Mouse (Mus musculus) heart, embryonic 16.5 days (tissue): ENCODE data around the gene Ptch1. TPM values are rescaled to one million over a fixed set of nuclear protein-coding genes. Genes with fewer than 3 reads are reported as not detected.

Experiments used
- ATAC-seq: fragments of 200-750 bp; cut with Nextera tagmentation; replicated peaks from 2 replicates; pipeline ENCODE4 v1.8.0; 2017; ENCODE audit warnings: moderate number of reproducible peaks; ENCODE audit not compliant: insufficient read depth, low FRiP score; ENCODE audit errors: extremely low read depth
- H3K27ac ChIP-seq: fragments of 300-500 bp; sonication (generic); 2 replicates; pipeline ENCODE4 v1.5.1; 2014; ENCODE audit warnings: mild to moderate bottlenecking, low read length, control low read depth, moderate library complexity
- H3K27me3 ChIP-seq: fragments of 300-500 bp; sonication (generic); 2 replicates; pipeline ENCODE4 v1.6.1; 2014; ENCODE audit warnings: low read length, mixed read lengths; ENCODE audit not compliant: control insufficient read depth, insufficient read depth
- H3K36me3 ChIP-seq: fragments of 300-500 bp; sonication (generic); 2 replicates; pipeline ENCODE4 v1.6.1; 2014; ENCODE audit not compliant: control insufficient read depth, insufficient read depth
- H3K4me1 ChIP-seq: fragments of 300-500 bp; sonication (generic); 2 replicates; pipeline ENCODE4 v1.6.1; 2014; ENCODE audit warnings: low read length, mixed read lengths; ENCODE audit not compliant: control insufficient read depth, insufficient read depth
- H3K4me2 ChIP-seq: fragments of 300-500 bp; sonication (generic); 2 replicates; pipeline ENCODE4 v1.6.1; 2014; ENCODE audit warnings: low read depth, mild to moderate bottlenecking, control low read depth, low read length
- H3K4me3 ChIP-seq: fragments of 300-500 bp; sonication (generic); 2 replicates; pipeline ENCODE4 v1.5.1; 2014; ENCODE audit warnings: mild to moderate bottlenecking, control low read depth, low read length
- H3K9ac ChIP-seq: fragments of 300-500 bp; sonication (generic); 2 replicates; pipeline ENCODE4 v1.6.1; 2014; ENCODE audit warnings: low read length, control low read depth
- H3K9me3 ChIP-seq: fragments of 300-500 bp; sonication (generic); replicated peaks from 2 replicates; pipeline ENCODE4 v1.6.1; 2016; ENCODE audit warnings: low read length; ENCODE audit not compliant: control insufficient read depth
- WGBS: fragments of 180-500 bp; shearing (Covaris S2); extraction: QIAGEN DNeasy Blood & Tissue Kit; methylation state at CpG from one replicate; pipeline ENCODE4 v1.1.7; 2014; 5-methylcytosine and 5-hydroxymethylcytosine counted together
- polyA plus RNA-seq: library from polyadenylated mRNA; unstranded; fragments of >200 nt; fragmentation: Nextera tagmentation; extraction: Ambion mirVana; gene quantifications from 2 replicates; pipeline ENCODE4 v1.2.1, GENCODE M21; 2015

Gene Ptch1
- polyA plus RNA-seq, 1 experiment from 2014 or later, result 5.6 TPM

DNA sequence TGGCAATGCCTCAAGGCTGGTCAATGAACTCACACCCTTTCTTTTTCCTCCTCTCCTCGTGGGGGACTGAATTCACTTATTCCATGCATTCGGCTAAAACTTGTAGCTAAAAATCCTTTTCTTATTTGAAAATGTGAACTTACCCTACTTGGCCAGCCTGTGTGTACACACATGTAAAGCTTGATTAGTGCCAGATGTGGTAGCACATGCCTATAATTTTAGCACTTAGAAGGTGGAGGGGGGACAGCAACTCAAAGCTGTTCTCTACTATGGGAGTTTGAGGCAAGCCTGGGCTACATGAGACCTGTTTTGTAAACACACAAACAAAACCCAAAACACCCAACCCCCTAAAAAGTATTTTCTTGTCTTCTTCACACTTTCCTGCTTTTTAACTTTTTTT, 56.9 kb downstream of the Ptch1 start:
- no peak for ATAC-seq
- 84% methylated on average over 2 of the region's 2 CpGs for WGBS
- no peaks in the 10 kb centered on the region for H3K9me3 ChIP-seq

DNA sequence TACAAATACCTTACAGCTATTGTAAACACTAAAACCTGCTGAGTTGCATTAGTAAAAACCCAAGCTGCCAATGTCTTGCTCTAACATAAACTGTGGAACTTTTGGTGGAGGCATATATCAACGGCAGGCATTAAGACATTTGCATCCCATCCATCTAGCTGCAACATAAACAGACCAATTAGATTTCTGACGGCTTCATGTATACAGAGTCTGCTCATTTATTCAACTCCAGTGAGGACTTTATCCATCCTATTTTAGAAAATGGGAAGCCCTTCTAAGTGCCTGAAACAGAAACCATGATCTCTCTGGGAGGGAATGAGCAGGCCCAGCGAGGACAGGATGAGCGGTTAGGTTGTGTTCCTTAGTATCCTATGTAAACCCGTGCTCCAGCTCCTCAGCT, 57.9 kb downstream of the Ptch1 start:
- no peak overlapping the region for H3K27ac ChIP-seq
- H3K9me3 ChIP-seq, result no peaks in the 10 kb centered on the region
- H3K4me2 ChIP-seq, result no peak overlapping the region
- H3K4me3 ChIP-seq, result no peak overlapping the region
- ATAC-seq, result no peak
- peaks cover 6% of the 10 kb centered on the region; the same call in 1 of the 2 replicates for H3K4me1 ChIP-seq
- peaks cover 82% of the 10 kb centered on the region for H3K36me3 ChIP-seq
- H3K27me3 ChIP-seq, result no peaks in the 10 kb centered on the region
- WGBS, result 76% methylated on average over 5 of the region's 5 CpGs
- H3K9ac ChIP-seq, result no peak overlapping the region

More for the DNA sequence above, 56.9 kb downstream of the Ptch1 start:
- Histone ChIP-seq H3K4me3 (no peak overlapping the region), H3K36me3 (peaks cover 78% of the 10 kb centered on the region), H3K27ac (no peak overlapping the region), H3K4me2 (no peak overlapping the region), H3K9ac (no peak overlapping the region), H3K27me3 (no peaks in the 10 kb centered on the region), H3K4me1 (peaks cover 6% of the 10 kb centered on the region; the same call in 1 of the 2 replicates)

DNA sequence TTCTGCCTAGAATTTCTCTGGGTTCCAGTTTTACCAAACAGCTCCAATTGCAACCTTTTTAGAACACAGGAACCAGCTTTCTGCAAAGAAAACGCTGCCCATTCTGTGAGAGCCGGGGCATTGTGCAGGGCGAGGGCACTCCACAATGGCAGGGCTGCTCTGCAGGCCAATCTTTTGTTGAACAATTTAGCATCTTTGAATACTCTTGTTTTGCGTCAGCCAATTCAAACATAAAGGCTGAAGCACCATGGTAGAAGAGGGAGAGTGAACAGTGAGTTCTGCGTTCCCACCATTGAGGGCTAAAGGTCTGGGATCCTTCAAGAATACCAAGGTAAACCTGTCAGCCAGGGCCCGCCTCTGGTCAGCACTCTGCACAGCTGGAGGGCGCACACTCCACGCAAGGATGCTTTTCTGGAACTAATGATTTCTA, 58.5 kb downstream of the Ptch1 start:
- ATAC-seq, result no peak
- 72% methylated on average over 8 of the region's 8 CpGs for whole genome bisulfite sequencing
- no peak overlapping the region for H3K27ac ChIP-seq
- H3K4me3 ChIP-seq, result no peak overlapping the region
- peaks cover 6% of the 10 kb centered on the region; the same call in 1 of the 2 replicates for H3K4me1 ChIP-seq
- no peaks in the 10 kb centered on the region for H3K9me3 ChIP-seq
- peaks cover 81% of the 10 kb centered on the region for H3K36me3 ChIP-seq
- no peak overlapping the region for H3K4me2 ChIP-seq
- no peaks in the 10 kb centered on the region for H3K27me3 ChIP-seq
- no peak overlapping the region for H3K9ac ChIP-seq

DNA sequence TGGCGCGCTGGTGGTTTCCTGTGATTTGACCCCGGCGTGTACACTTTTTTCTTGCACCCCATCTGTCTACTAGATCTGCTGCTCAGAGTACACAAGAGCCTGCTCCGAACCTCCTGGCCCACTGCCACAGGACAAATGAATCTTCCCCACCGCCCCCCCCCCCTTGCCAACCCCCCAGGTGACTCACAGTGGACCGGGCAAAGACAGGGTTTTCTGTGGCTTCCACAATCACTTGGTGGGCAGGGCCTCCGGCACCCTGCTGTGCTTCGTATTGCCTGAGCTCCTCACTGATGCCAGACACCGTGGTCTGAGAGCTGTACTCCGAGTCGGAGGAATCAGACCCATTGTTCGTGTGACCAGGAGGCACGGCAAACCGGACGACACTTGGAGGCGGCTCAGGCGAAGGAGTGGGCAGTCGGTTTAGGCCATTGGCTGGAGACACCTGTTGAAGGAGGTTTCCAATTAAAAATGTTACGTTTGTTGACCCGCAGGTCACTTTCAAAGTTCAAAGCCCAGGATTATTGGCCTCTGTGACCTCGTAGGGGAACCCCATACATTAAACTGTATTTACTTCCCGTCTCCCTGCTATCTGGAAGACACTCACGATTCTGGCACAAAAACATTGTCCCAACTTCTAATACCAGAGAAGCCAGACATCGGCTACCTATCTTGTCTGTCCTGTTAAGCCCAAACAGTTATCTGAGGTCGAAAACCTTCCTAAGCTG, 59.9 kb downstream of the Ptch1 start:
- Histone ChIP-seq H3K36me3 (peaks cover 76% of the 10 kb centered on the region), H3K9ac (no peak overlapping the region), H3K4me1 (peaks cover 6% of the 10 kb centered on the region; the same call in 1 of the 2 replicates), H3K9me3 (no peaks in the 10 kb centered on the region), H3K27me3 (no peaks in the 10 kb centered on the region), H3K4me2 (no peak overlapping the region), H3K27ac (no peak overlapping the region), H3K4me3 (no peak overlapping the region)
- WGBS, result 77% methylated on average over 26 of the region's 26 CpGs
- no peak for ATAC-seq

DNA sequence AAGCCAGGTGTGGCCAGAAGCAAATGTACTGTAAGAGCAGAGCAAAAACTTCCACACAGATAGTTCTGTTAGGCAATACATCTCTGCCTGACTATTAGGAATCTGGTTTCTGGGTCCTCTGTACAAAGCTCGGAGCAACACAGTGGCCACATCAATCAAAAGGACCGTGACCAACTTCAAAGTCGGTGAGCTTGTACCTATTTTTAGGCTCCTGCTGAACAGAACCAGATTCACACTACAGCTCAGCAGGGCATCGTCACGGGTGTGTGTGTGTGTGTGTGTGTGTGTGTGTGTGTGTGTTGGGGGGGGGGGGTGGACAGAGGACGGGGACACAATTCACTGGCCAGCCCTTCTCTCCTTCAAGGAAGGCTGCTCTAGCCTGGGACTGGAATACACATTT, 61.0 kb downstream of the Ptch1 start:
- Histone ChIP-seq H3K9ac (no peak overlapping the region), H3K36me3 (peaks cover 75% of the 10 kb centered on the region), H3K4me3 (no peak overlapping the region), H3K27me3 (no peaks in the 10 kb centered on the region), H3K27ac (no peak overlapping the region), H3K9me3 (no peaks in the 10 kb centered on the region), H3K4me1 (peaks cover 6% of the 10 kb centered on the region; the same call in 1 of the 2 replicates), H3K4me2 (no peak overlapping the region)
- ATAC-seq, result no peak
- 37% methylated on average over 5 of the region's 6 CpGs for WGBS

DNA sequence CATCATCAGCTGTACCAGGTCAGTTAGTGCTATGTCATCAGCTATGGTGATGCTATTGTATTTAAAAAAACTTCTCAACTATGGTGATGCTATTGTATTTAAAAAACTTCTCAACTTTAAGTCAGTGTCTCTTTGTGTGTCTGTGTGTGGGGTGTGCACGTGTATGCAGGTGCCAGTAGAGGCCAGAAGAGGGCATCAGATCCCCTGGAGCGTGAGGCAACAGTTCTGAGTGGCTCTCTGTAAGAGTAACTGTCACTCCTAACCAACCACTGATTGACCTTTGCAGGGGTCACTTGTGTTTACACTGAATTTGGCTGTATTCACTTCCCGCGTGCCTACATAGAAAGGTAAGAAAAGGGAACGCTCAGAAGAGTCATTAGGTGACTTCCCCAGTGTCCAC, 65.6 kb downstream of the Ptch1 start:
- H3K4me3 ChIP-seq, result no peak overlapping the region
- H3K27ac ChIP-seq, result no peak overlapping the region
- WGBS, result 91% methylated on average over 5 of the region's 5 CpGs
- no peak for ATAC-seq
- no peak overlapping the region for H3K4me2 ChIP-seq
- H3K9ac ChIP-seq, result no peak overlapping the region
- H3K36me3 ChIP-seq, result peaks cover 37% of the 10 kb centered on the region
- no peaks in the 10 kb centered on the region for H3K27me3 ChIP-seq
- no peaks in the 10 kb centered on the region for H3K9me3 ChIP-seq
- H3K4me1 ChIP-seq, result peaks cover 3% of the 10 kb centered on the region; the same call in 1 of the 2 replicates

DNA sequence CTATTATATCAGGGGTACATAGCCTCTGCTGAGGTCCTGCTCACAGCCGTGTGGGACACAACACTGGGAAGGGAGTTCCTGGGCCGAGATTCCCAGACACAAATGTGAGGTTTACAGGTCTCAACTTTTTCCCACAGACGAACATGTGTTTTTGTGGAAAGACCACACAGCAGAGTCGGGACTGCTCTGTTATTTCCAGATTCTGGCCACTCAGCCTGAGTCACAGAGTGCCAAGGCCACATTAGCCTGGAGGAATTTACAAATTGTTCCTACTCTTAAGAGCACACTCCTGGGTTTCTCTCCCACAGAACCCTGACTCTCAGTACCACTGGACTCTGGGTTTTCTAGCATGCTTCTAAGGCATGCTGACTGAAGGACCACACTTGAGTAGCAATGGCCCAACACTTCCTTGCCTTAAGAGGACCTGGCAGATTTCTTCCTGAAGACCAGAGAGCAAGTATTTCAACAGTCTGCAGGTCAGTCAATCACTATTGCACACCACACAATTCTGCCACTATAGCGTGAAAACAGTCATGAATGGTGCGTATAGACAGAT, 66.3 kb downstream of the Ptch1 start:
- Histone ChIP-seq H3K9ac (no peak overlapping the region), H3K36me3 (peaks cover 35% of the 10 kb centered on the region), H3K4me3 (no peak overlapping the region), H3K4me2 (no peak overlapping the region), H3K27me3 (no peaks in the 10 kb centered on the region), H3K4me1 (no peaks in the 10 kb centered on the region), H3K27ac (no peak overlapping the region), H3K9me3 (no peaks in the 10 kb centered on the region)
- no peak for ATAC-seq
- WGBS, result 83% methylated on average over 6 of the region's 6 CpGs

DNA sequence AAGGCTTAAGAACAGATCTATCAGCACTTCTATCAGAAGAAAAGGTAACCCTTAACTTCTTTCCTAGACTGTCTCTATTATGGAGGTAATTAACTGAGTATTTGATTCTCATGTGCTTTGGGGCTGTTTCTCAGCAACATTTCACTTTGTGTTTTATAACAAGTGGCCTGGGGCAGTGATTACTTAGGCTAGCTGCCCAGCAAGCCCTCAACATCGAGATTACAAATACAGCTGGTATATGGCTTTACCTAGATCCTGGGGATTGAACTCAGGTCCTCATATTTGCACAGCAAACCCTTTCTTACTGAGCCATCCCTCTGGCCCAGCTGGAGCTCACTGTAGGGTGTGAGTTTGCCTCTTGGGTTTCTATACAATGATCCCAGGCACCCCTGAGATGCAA, 67.0 kb downstream of the Ptch1 start:
- no peak overlapping the region for H3K9ac ChIP-seq
- H3K4me1 ChIP-seq, result no peaks in the 10 kb centered on the region
- H3K27ac ChIP-seq, result no peak overlapping the region
- no peak overlapping the region for H3K4me2 ChIP-seq
- WGBS, result 63% methylated on average over 1 of the region's 1 CpGs
- H3K4me3 ChIP-seq, result no peak overlapping the region
- peaks cover 29% of the 10 kb centered on the region for H3K36me3 ChIP-seq
- ATAC-seq, result no peak
- H3K27me3 ChIP-seq, result no peaks in the 10 kb centered on the region
- no peaks in the 10 kb centered on the region for H3K9me3 ChIP-seq

DNA sequence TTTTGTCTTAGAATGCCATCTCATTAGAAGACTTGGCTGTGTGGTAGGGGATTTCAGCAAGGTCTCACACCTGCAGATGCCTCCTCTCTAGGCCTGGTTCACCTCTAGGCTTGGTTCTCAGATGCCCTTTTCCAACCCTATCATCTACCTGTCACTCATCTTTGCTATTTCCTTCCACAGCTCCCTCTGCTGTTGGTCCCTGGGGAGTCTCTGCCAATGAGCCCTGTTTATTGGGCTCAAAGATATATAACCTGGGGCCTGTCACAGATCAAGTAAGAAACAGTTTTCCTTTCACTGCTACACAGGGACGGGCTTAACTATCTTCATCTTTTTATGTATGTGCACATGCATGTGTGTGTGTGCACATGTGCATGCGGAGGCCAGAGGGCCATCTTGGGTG, 71.0 kb downstream of the Ptch1 start:
- Histone ChIP-seq H3K9me3 (no peaks in the 10 kb centered on the region), H3K27me3 (no peaks in the 10 kb centered on the region), H3K4me3 (no peak overlapping the region), H3K4me1 (no peaks in the 10 kb centered on the region), H3K27ac (no peak overlapping the region), H3K36me3 (no peaks in the 10 kb centered on the region; the same call in 1 of the 2 replicates), H3K4me2 (no peak overlapping the region), H3K9ac (no peak overlapping the region)
- 91% methylated on average over 2 of the region's 2 CpGs for WGBS
- ATAC-seq, result no peak
